Mouse (Mus musculus) limb, embryonic 15.5 days (tissue): ENCODE results near the gene Ppm1h. TPM values are rescaled to one million over a fixed set of nuclear protein-coding genes. Genes with fewer than 3 reads are reported as not detected.

Experiments
- ATAC-seq: fragments of 200-750 bp; cut with Nextera tagmentation; 2 replicates; pipeline ENCODE4 v1.8.0; 2017; ENCODE audit warnings: low read depth, moderate TSS enrichment; ENCODE audit not compliant: insufficient number of reproducible peaks, low FRiP score, low TSS enrichment
- H3K27ac ChIP-seq: fragments of 300-500 bp; sonication (generic); 2 replicates; pipeline ENCODE4 v1.5.1; 2015; ENCODE audit warnings: moderate library complexity, mild to moderate bottlenecking, inconsistent platforms
- H3K27me3 ChIP-seq: fragments of 300-500 bp; sonication (generic); 2 replicates; pipeline ENCODE4 v1.6.1; 2015; ENCODE audit warnings: inconsistent platforms
- H3K36me3 ChIP-seq: fragments of 300-500 bp; sonication (generic); 2 replicates; pipeline ENCODE4 v1.6.1; 2015; ENCODE audit warnings: inconsistent platforms
- H3K4me1 ChIP-seq: fragments of 300-500 bp; sonication (generic); 2 replicates; pipeline ENCODE4 v1.6.1; 2015; ENCODE audit warnings: inconsistent platforms
- H3K4me2 ChIP-seq: fragments of 300-500 bp; sonication (generic); 2 replicates; pipeline ENCODE4 v1.6.1; 2015; ENCODE audit warnings: mild to moderate bottlenecking, inconsistent platforms
- H3K4me3 ChIP-seq: fragments of 300-500 bp; sonication (generic); 2 replicates; pipeline ENCODE4 v1.5.1; 2015; ENCODE audit warnings: mild to moderate bottlenecking, inconsistent platforms
- H3K9ac ChIP-seq: fragments of 300-500 bp; sonication (generic); 2 replicates; pipeline ENCODE4 v1.6.1; 2015; ENCODE audit warnings: inconsistent platforms
- H3K9me3 ChIP-seq: fragments of 300-500 bp; sonication (generic); 2 replicates; pipeline ENCODE4 v1.6.1; 2016; ENCODE audit warnings: inconsistent platforms
- WGBS: fragments of 180-500 bp; shearing (Covaris S2); methylation state at CpG from one replicate; pipeline ENCODE4 v1.1.7; 2015; 5-methylcytosine and 5-hydroxymethylcytosine counted together
- polyA plus RNA-seq: library from polyadenylated mRNA; unstranded; fragments of >200 nt; fragmentation: Nextera tagmentation; extraction: Ambion mirVana; gene quantifications from 2 replicates; pipeline ENCODE4 v1.2.1, GENCODE M21; 2015

Ppm1h gene
- polyA plus RNA-seq, 1 experiment from 2014 or later, result 3.2 TPM

GRCm38 (mm10) chr10:122982909-122983578 is 304.5 kb downstream of the Ppm1h start:
- no peak for ATAC-seq
- Histone ChIP-seq H3K27me3 (no peaks in the 10 kb centered on the region), H3K4me2 (peak overlapping the region; percentile 48), H3K4me3 (peak overlapping the region; percentile 89), H3K36me3 (peaks cover 28% of the 10 kb centered on the region), H3K4me1 (peaks cover 17% of the 10 kb centered on the region), H3K27ac (peak overlapping the region; percentile 100; the same call in 1 of the 2 replicates), H3K9ac (no peak overlapping the region), H3K9me3 (no peaks in the 10 kb centered on the region)
- 59% methylated on average over 11 of the region's 11 CpGs for WGBS

- 19% methylated on average over 10 of the region's 10 CpGs for WGBS
- Histone ChIP-seq H3K4me3 (peak overlapping the region; percentile 89), H3K36me3 (peaks cover 28% of the 10 kb centered on the region), H3K4me1 (peaks cover 17% of the 10 kb centered on the region), H3K9me3 (no peaks in the 10 kb centered on the region), H3K9ac (peak overlapping the region; percentile 99), H3K4me2 (peak overlapping the region; percentile 48), H3K27me3 (no peaks in the 10 kb centered on the region), H3K27ac (peak overlapping the region; percentile 100)
- ATAC-seq, result no peak
Measured at GRCm38 (mm10) chr10:122983579-122984530, 305.3 kb downstream of the Ppm1h start.

GRCm38 (mm10) chr10:122984531-122985251 is 306.1 kb downstream of the Ppm1h start:
- H3K4me3 ChIP-seq, result peak overlapping the region; percentile 89
- no peaks in the 10 kb centered on the region for H3K9me3 ChIP-seq
- H3K27me3 ChIP-seq, result no peaks in the 10 kb centered on the region
- peak overlapping the region; percentile 100 for H3K27ac ChIP-seq
- H3K36me3 ChIP-seq, result peaks cover 22% of the 10 kb centered on the region
- H3K4me2 ChIP-seq, result peak overlapping the region; percentile 48
- peak overlapping the region; percentile 99 for H3K9ac ChIP-seq
- ATAC-seq, result no peak
- under 1% methylated on average over 10 of the region's 10 CpGs for WGBS
- H3K4me1 ChIP-seq, result peaks cover 17% of the 10 kb centered on the region

- under 1% methylated on average over 37 of the region's 37 CpGs for WGBS
- H3K36me3 ChIP-seq, result peaks cover 18% of the 10 kb centered on the region
- H3K4me1 ChIP-seq, result peaks cover 17% of the 10 kb centered on the region
- ATAC-seq, result no peak
- H3K27ac ChIP-seq, result peak overlapping the region; percentile 100
- H3K27me3 ChIP-seq, result no peaks in the 10 kb centered on the region
- H3K4me3 ChIP-seq, result peak overlapping the region; percentile 89
- peak overlapping the region; percentile 19; the same call in 1 of the 2 replicates for H3K4me2 ChIP-seq
- no peaks in the 10 kb centered on the region for H3K9me3 ChIP-seq
- peak overlapping the region; percentile 99 for H3K9ac ChIP-seq
Measured at GRCm38 (mm10) chr10:122985252-122985514, 306.6 kb downstream of the Ppm1h start.

GRCm38 (mm10) chr10:122985515-122986319 is 307.2 kb downstream of the Ppm1h start:
- Histone ChIP-seq H3K4me2 (peak overlapping the region; percentile 52), H3K27ac (peak overlapping the region; percentile 100), H3K9ac (peak overlapping the region; percentile 99), H3K9me3 (no peaks in the 10 kb centered on the region), H3K4me3 (peak overlapping the region; percentile 89), H3K36me3 (peaks cover 16% of the 10 kb centered on the region), H3K4me1 (peaks cover 17% of the 10 kb centered on the region), H3K27me3 (no peaks in the 10 kb centered on the region)
- ATAC-seq, result peak; percentile 88
- under 1% methylated on average over 58 of the region's 115 CpGs for WGBS

- peak overlapping the region; percentile 52 for H3K4me2 ChIP-seq
- peak; percentile 64; the same call in 1 of the 2 replicates for ATAC-seq
- H3K4me3 ChIP-seq, result peak overlapping the region; percentile 89
- H3K9me3 ChIP-seq, result no peaks in the 10 kb centered on the region
- H3K27me3 ChIP-seq, result no peaks in the 10 kb centered on the region
- 7% methylated on average over 51 of the region's 54 CpGs for WGBS
- H3K4me1 ChIP-seq, result peaks cover 17% of the 10 kb centered on the region
- peak overlapping the region; percentile 99 for H3K9ac ChIP-seq
- H3K36me3 ChIP-seq, result peaks cover 11% of the 10 kb centered on the region
- peak overlapping the region; percentile 100 for H3K27ac ChIP-seq
Measured at GRCm38 (mm10) chr10:122986320-122987225, 308.0 kb downstream of the Ppm1h start.

GRCm38 (mm10) chr10:122987671-122988128 is 309.1 kb downstream of the Ppm1h start:
- Histone ChIP-seq H3K9me3 (no peaks in the 10 kb centered on the region), H3K36me3 (peaks cover 10% of the 10 kb centered on the region), H3K4me1 (peaks cover 17% of the 10 kb centered on the region), H3K4me3 (no peak overlapping the region), H3K27ac (peak overlapping the region; percentile 59; the same call in 1 of the 2 replicates), H3K27me3 (no peaks in the 10 kb centered on the region), H3K9ac (no peak overlapping the region), H3K4me2 (peak overlapping the region; percentile 29; the same call in 1 of the 2 replicates)
- WGBS, result 19% methylated on average over 9 of the region's 9 CpGs
- no peak for ATAC-seq

GRCm38 (mm10) chr10:122988372-122988771 is 309.8 kb downstream of the Ppm1h start:
- peaks cover 14% of the 10 kb centered on the region for H3K36me3 ChIP-seq
- WGBS, result 68% methylated on average over 7 of the region's 7 CpGs
- no peaks in the 10 kb centered on the region for H3K27me3 ChIP-seq
- H3K27ac ChIP-seq, result peak overlapping the region; percentile 59; the same call in 1 of the 2 replicates
- no peak overlapping the region for H3K9ac ChIP-seq
- no peak overlapping the region for H3K4me3 ChIP-seq
- peaks cover 14% of the 10 kb centered on the region for H3K4me1 ChIP-seq
- no peak overlapping the region for H3K4me2 ChIP-seq
- ATAC-seq, result no peak
- H3K9me3 ChIP-seq, result no peaks in the 10 kb centered on the region

GRCm38 (mm10) chr10:122989916-122990315 is 311.4 kb downstream of the Ppm1h start:
- no peak for ATAC-seq
- H3K36me3 ChIP-seq, result peaks cover 23% of the 10 kb centered on the region
- H3K9me3 ChIP-seq, result no peaks in the 10 kb centered on the region
- no peak overlapping the region for H3K9ac ChIP-seq
- no peak overlapping the region for H3K4me3 ChIP-seq
- H3K27ac ChIP-seq, result no peak overlapping the region
- peaks cover 14% of the 10 kb centered on the region for H3K4me1 ChIP-seq
- no peak overlapping the region for H3K4me2 ChIP-seq
- H3K27me3 ChIP-seq, result no peaks in the 10 kb centered on the region
- WGBS, result 74% methylated on average over 9 of the region's 9 CpGs

GRCm38 (mm10) chr10:122990606-122991005 is 312.0 kb downstream of the Ppm1h start:
- 90% methylated on average over 6 of the region's 6 CpGs for WGBS
- no peak for ATAC-seq
- H3K27me3 ChIP-seq, result no peaks in the 10 kb centered on the region
- peak overlapping the region; percentile 69 for H3K27ac ChIP-seq
- peaks cover 14% of the 10 kb centered on the region for H3K4me1 ChIP-seq
- no peak overlapping the region for H3K9ac ChIP-seq
- peaks cover 28% of the 10 kb centered on the region for H3K36me3 ChIP-seq
- H3K9me3 ChIP-seq, result no peaks in the 10 kb centered on the region
- no peak overlapping the region for H3K4me2 ChIP-seq
- H3K4me3 ChIP-seq, result no peak overlapping the region
